In genomic region chr19:27617522-27617921, GRCm38 (mm10) we compare ENCODE assay signal across 21 mouse cellular contexts.
DNase-seq lines count a peak whose midpoint lies in the region; ATAC-seq and TF ChIP-seq lines count a peak whose summit lies in the region.
"Had no signal": no experiment of that assay in that cellular context is flagged by ENCODE, and none has a peak within 500 bp of the region (broad histone marks: within the 10 kb centered on the region; RNA-seq: fewer than 3 reads in every experiment).

No protein-coding gene starts in this region.

- no peak overlapping the region for H3K4me2 ChIP-seq in embryonic facial prominence, embryonic 14.5 days (ENCODE audit: low read depth, low read length)
- no peak overlapping the region for H3K4me2 ChIP-seq in lung, embryonic 14.5 days
- no peak overlapping the region for H3K4me2 ChIP-seq in lung, postnatal 0 days (replicated peaks; ENCODE audit: low read depth, low read length)
- H3K4me2 ChIP-seq: embryonic facial prominence, embryonic 13.5 days; forebrain, embryonic 13.5 days; forebrain, embryonic 15.5 days had no signal

- TF ChIP-seq EP300 in lung, postnatal 0 days (IDR thresholded peaks at IDR 0.05): no peak

- H3K27me3 ChIP-seq in embryonic facial prominence, embryonic 14.5 days (replicated peaks; ENCODE audit: control insufficient read depth, insufficient read depth, low read length): no peaks in the 10 kb centered on the region
- H3K27me3 ChIP-seq in embryonic facial prominence, embryonic 10.5 days (replicated peaks; ENCODE audit: low read depth, poor library complexity, severe bottlenecking): no peaks in the 10 kb centered on the region
- no peaks in the 10 kb centered on the region for H3K27me3 ChIP-seq in lung, embryonic 14.5 days (ENCODE audit: insufficient read depth, low read length)
- no peaks in the 10 kb centered on the region for H3K27me3 ChIP-seq in lung, postnatal 0 days (replicated peaks; ENCODE audit: insufficient read depth, low read length)
- H3K27me3 ChIP-seq: embryonic facial prominence, embryonic 13.5 days; forebrain, embryonic 13.5 days; forebrain, embryonic 15.5 days had no signal

- no peak overlapping the region for H3K9ac ChIP-seq in embryonic facial prominence, embryonic 14.5 days (ENCODE audit: low read depth, low read length)
- H3K9ac ChIP-seq in lung, embryonic 14.5 days: no peak overlapping the region
- H3K9ac ChIP-seq in lung, postnatal 0 days (replicated peaks; ENCODE audit: low read depth): no peak overlapping the region
- H3K9ac ChIP-seq: embryonic facial prominence, embryonic 13.5 days; forebrain, embryonic 13.5 days; forebrain, embryonic 15.5 days; forebrain, postnatal 0 days had no signal

- no peak overlapping the region for H3K27ac ChIP-seq in embryonic facial prominence, embryonic 14.5 days (replicated peaks; ENCODE audit: low read depth, low read length)
- no peak overlapping the region for H3K27ac ChIP-seq in embryonic facial prominence, embryonic 10.5 days (replicated peaks)
- H3K27ac ChIP-seq in lung, embryonic 14.5 days (ENCODE audit: low read depth): no peak overlapping the region
- no peak overlapping the region for H3K27ac ChIP-seq in lung, postnatal 0 days (ENCODE audit: low read length)
- H3K27ac ChIP-seq: embryonic facial prominence, embryonic 13.5 days; forebrain, embryonic 13.5 days; forebrain, embryonic 15.5 days had no signal

- no peak overlapping the region for H3K4me3 ChIP-seq in embryonic facial prominence, embryonic 14.5 days (ENCODE audit: low read depth, low read length)
- H3K4me3 ChIP-seq in embryonic facial prominence, embryonic 10.5 days: no peak overlapping the region
- H3K4me3 ChIP-seq in lung, embryonic 14.5 days (ENCODE audit: low read depth, low read length): no peak overlapping the region
- no peak overlapping the region for H3K4me3 ChIP-seq in lung, postnatal 0 days (ENCODE audit: low read depth, low read length)
- H3K4me3 ChIP-seq: embryonic facial prominence, embryonic 13.5 days; forebrain, embryonic 13.5 days; forebrain, embryonic 15.5 days had no signal

- no peaks in the 10 kb centered on the region for H3K36me3 ChIP-seq in embryonic facial prominence, embryonic 14.5 days (ENCODE audit: control insufficient read depth, insufficient read depth, low read length)
- H3K36me3 ChIP-seq in embryonic facial prominence, embryonic 10.5 days (replicated peaks): no peaks in the 10 kb centered on the region
- no peaks in the 10 kb centered on the region for H3K36me3 ChIP-seq in lung, embryonic 14.5 days (ENCODE audit: insufficient read depth)
- no peaks in the 10 kb centered on the region for H3K36me3 ChIP-seq in lung, postnatal 0 days (ENCODE audit: insufficient read depth, low read length)
- H3K36me3 ChIP-seq: embryonic facial prominence, embryonic 13.5 days; forebrain, embryonic 15.5 days had no signal

- ATAC-seq in embryonic facial prominence, embryonic 14.5 days (ENCODE audit: low read depth): no peak
- ATAC-seq in lung, embryonic 14.5 days (ENCODE audit: insufficient read depth): no peak
- ATAC-seq in lung, postnatal 0 days: no peak
- ATAC-seq: forebrain, embryonic 13.5 days; forebrain, embryonic 15.5 days; forebrain, postnatal 0 days had no signal

- TF ChIP-seq CTCF in lung, embryonic 14.5 days (IDR thresholded peaks at IDR 0.05; ENCODE audit: low read depth): no peak
- no peak for TF ChIP-seq CTCF in lung, postnatal 0 days (IDR thresholded peaks at IDR 0.05)

- H3K4me1 ChIP-seq in embryonic facial prominence, embryonic 14.5 days (ENCODE audit: control insufficient read depth, insufficient read depth, low read length): no peaks in the 10 kb centered on the region
- H3K4me1 ChIP-seq in embryonic facial prominence, embryonic 10.5 days: 0 out of 2 replicates have a peak, but pooled peaks cover 3% of the 10 kb centered on the region
- no peaks in the 10 kb centered on the region for H3K4me1 ChIP-seq in lung, embryonic 14.5 days (ENCODE audit: insufficient read depth)
- no peaks in the 10 kb centered on the region for H3K4me1 ChIP-seq in lung, postnatal 0 days (ENCODE audit: insufficient read depth, low read depth, low read length)
- H3K4me1 ChIP-seq: embryonic facial prominence, embryonic 13.5 days; forebrain, embryonic 13.5 days; forebrain, embryonic 15.5 days had no signal

- no peaks in the 10 kb centered on the region for H3K9me3 ChIP-seq in embryonic facial prominence, embryonic 14.5 days (ENCODE audit: control insufficient read depth, low read length)
- no peaks in the 10 kb centered on the region for H3K9me3 ChIP-seq in embryonic facial prominence, embryonic 10.5 days
- H3K9me3 ChIP-seq in lung, embryonic 14.5 days (ENCODE audit: low read depth, low read length): no peaks in the 10 kb centered on the region
- H3K9me3 ChIP-seq in lung, postnatal 0 days (ENCODE audit: low read length): no peaks in the 10 kb centered on the region
- H3K9me3 ChIP-seq: embryonic facial prominence, embryonic 13.5 days; forebrain, embryonic 13.5 days; forebrain, embryonic 15.5 days had no signal

- WGBS in embryonic facial prominence, embryonic 14.5 days: 50% methylated on average over 5 of the region's 5 CpGs
- WGBS in embryonic facial prominence, embryonic 10.5 days: 69% methylated on average over 5 of the region's 5 CpGs
- WGBS in lung, embryonic 14.5 days: 31% methylated on average over 5 of the region's 5 CpGs
- 37% methylated on average over 5 of the region's 5 CpGs for WGBS in lung, postnatal 0 days

- peak; percentile 20 for DNase-seq in embryonic facial prominence, embryonic 14.5 days (ENCODE audit: low spot score)
- no peak for DNase-seq in embryonic facial prominence, embryonic 10.5 days (ENCODE audit: low spot score)
- peak; percentile 3 for DNase-seq in lung, embryonic 14.5 days
- no peak for DNase-seq in lung, postnatal 0 days (ENCODE audit: low spot score)
- DNase-seq in 3T3-L1 (ENCODE audit: low read depth, low spot score): peak; percentile 2
- peak; percentile 55 for DNase-seq in lung, postnatal 25 days (ENCODE audit: low spot score)
- DNase-seq in layer of hippocampus, postnatal 25 days (ENCODE audit: extremely low spot score in 1 of 2, low spot score in 1 of 2): no peak
- no peak for DNase-seq in urinary bladder, postnatal 36 days (ENCODE audit: low spot score in 2 of 2)
- DNase-seq: adrenal gland, adult 2 months; adrenal gland, postnatal 10 days; adrenal gland, postnatal 25 days; cerebellum, adult 11 months; cerebellum, adult 18-20 months; cerebellum, adult 8-10 months; cerebellum, adult 9-11 months; cerebellum, postnatal 14 days; cerebellum, postnatal 36 days; forebrain, postnatal 0 days had no signal

Comparison
In these comparisons a context has a peak if more than half of its experiments do, and no peak if none do; other contexts are left out.
1. DNase-seq: peak in embryonic facial prominence, embryonic 14.5 days (single experiment), lung, embryonic 14.5 days (single experiment), 3T3-L1 (single experiment) and lung, postnatal 25 days (single experiment); none in embryonic facial prominence, embryonic 10.5 days (single experiment), lung, postnatal 0 days (single experiment), layer of hippocampus, postnatal 25 days (0 of 2) and urinary bladder, postnatal 36 days (0 of 2).